Mouse (Mus musculus): ENCODE measurements around the gene Kif26a.

- no peak for TF ChIP-seq POLR2A (IDR thresholded peaks at IDR 0.05; ENCODE audit: borderline replicate concordance, extremely low read depth, low read depth, low read length)
- no peak for TF ChIP-seq CTCF (IDR thresholded peaks at IDR 0.05; ENCODE audit: insufficient read depth, low read length)
Observed at GRCm38 (mm10) chr12:112155218-112156051, 9.4 kb downstream of the Kif26a start.

Measured in lung, adult 2 months (tissue).